Mouse (Mus musculus) embryonic facial prominence, embryonic 11.5 days (tissue): ENCODE measurements around the gene Sec22c. TPM values are rescaled to one million over a fixed set of nuclear protein-coding genes. Genes with fewer than 3 reads are reported as not detected.

Source experiments
- ATAC-seq: fragments of 200-750 bp; cut with Nextera tagmentation; replicated peaks from 2 replicates; pipeline ENCODE4 v1.8.0; 2017; ENCODE audit warnings: low read depth; ENCODE audit not compliant: insufficient number of reproducible peaks, low FRiP score, low TSS enrichment
- DNase-seq: peaks from one replicate; pipeline ENCODE4 v3.0.0-alpha.2; 2015; ENCODE audit warnings: low spot score
- H3K27ac ChIP-seq: fragments of 300-500 bp; sonication (generic); replicated peaks from 2 replicates; pipeline ENCODE4 v1.5.1; 2014; ENCODE audit warnings: mild to moderate bottlenecking, low read depth, low read length, control low read depth
- H3K27me3 ChIP-seq: fragments of 300-500 bp; sonication (generic); 2 replicates; pipeline ENCODE4 v1.6.1; 2014; ENCODE audit warnings: mild to moderate bottlenecking, low read length, moderate library complexity, mixed read lengths; ENCODE audit not compliant: control insufficient read depth, insufficient read depth
- H3K36me3 ChIP-seq: fragments of 300-500 bp; sonication (generic); replicated peaks from 2 replicates; pipeline ENCODE4 v1.6.1; 2014; ENCODE audit warnings: low read depth, mild to moderate bottlenecking, low read length, moderate library complexity, mixed read lengths; ENCODE audit not compliant: control insufficient read depth, insufficient read depth
- H3K4me1 ChIP-seq: fragments of 300-500 bp; sonication (generic); 2 replicates; pipeline ENCODE4 v1.6.1; 2014; ENCODE audit warnings: low read length, mixed read lengths; ENCODE audit not compliant: control insufficient read depth, insufficient read depth
- H3K4me2 ChIP-seq: fragments of 300-500 bp; sonication (generic); 2 replicates; pipeline ENCODE4 v1.6.1; 2014; ENCODE audit warnings: low read depth, mild to moderate bottlenecking, control low read depth, low read length, moderate library complexity
- H3K4me3 ChIP-seq: fragments of 300-500 bp; sonication (generic); 2 replicates; pipeline ENCODE4 v1.5.1; 2014; ENCODE audit warnings: low read depth, low read length, control low read depth
- H3K9ac ChIP-seq: fragments of 300-500 bp; sonication (generic); replicated peaks from 2 replicates; pipeline ENCODE4 v1.6.1; 2014; ENCODE audit warnings: mild to moderate bottlenecking, control low read depth, low read length
- H3K9me3 ChIP-seq: fragments of 300-500 bp; sonication (generic); replicated peaks from 2 replicates; pipeline ENCODE4 v1.6.1; 2016; ENCODE audit warnings: mild to moderate bottlenecking, low read length, inconsistent platforms, mixed read lengths; ENCODE audit not compliant: control insufficient read depth
- WGBS: fragments of 180-500 bp; shearing (Covaris S2); extraction: QIAGEN DNeasy Blood & Tissue Kit; methylation state at CpG from one replicate; pipeline ENCODE4 v1.1.7; 2014; 5-methylcytosine and 5-hydroxymethylcytosine counted together
- polyA plus RNA-seq: library from polyadenylated mRNA; unstranded; fragments of >200 nt; fragmentation: Nextera tagmentation; extraction: Ambion mirVana; gene quantifications from 2 replicates; pipeline ENCODE4 v1.2.1, GENCODE M21; 2014

Sec22c gene
- polyA plus RNA-seq, 1 experiment from 2014 or later: 11.6 TPM

GRCm38 (mm10) chr9:121718792-121719318 is 13.6 kb upstream of the Sec22c start, which contains the start of gene Nktr:
TSS of gene Nktr (plus strand) at chr9:121719169.
- H3K4me3 ChIP-seq: peak within 1 kb of the TSS; percentile 97
- H3K9ac ChIP-seq: peak within 1 kb of the TSS; percentile 96
- no peaks in the 10 kb centered on the region for H3K36me3 ChIP-seq
- no peaks in the 10 kb centered on the region for H3K4me1 ChIP-seq
- DNase-seq: peak; percentile 99
- WGBS: under 1% methylated on average over 53 of the region's 61 CpGs
- H3K4me2 ChIP-seq: peak within 1 kb of the TSS; percentile 70
- H3K9me3 ChIP-seq: no peaks in the 10 kb centered on the region
- peak; percentile 99 for ATAC-seq
- peak within 1 kb of the TSS; percentile 93 for H3K27ac ChIP-seq
- no peaks in the 10 kb centered on the region for H3K27me3 ChIP-seq

- Histone ChIP-seq H3K9ac (peak overlapping the region; percentile 65), H3K27me3 (no peaks in the 10 kb centered on the region), H3K36me3 (no peaks in the 10 kb centered on the region), H3K9me3 (no peaks in the 10 kb centered on the region), H3K4me3 (peak overlapping the region; percentile 97), H3K4me2 (peak overlapping the region; percentile 52), H3K4me1 (no peaks in the 10 kb centered on the region), H3K27ac (peak overlapping the region; percentile 47; the same call in 1 of the 2 replicates)
- ATAC-seq (no peak; the same call in 1 of the 2 replicates), DNase-seq (no peak)
- WGBS: 69% methylated on average over 15 of the region's 15 CpGs
These were observed 12.9 kb upstream of the Sec22c start for GRCm38 (mm10) chr9:121718070-121718705.

- no peak for ATAC-seq
- H3K9me3 ChIP-seq: no peaks in the 10 kb centered on the region
- no peak overlapping the region for H3K9ac ChIP-seq
- no peak for DNase-seq
- 87% methylated on average over 2 of the region's 2 CpGs for WGBS
- no peak overlapping the region for H3K27ac ChIP-seq
- no peak overlapping the region for H3K4me3 ChIP-seq
- H3K27me3 ChIP-seq: no peaks in the 10 kb centered on the region
- no peaks in the 10 kb centered on the region for H3K4me1 ChIP-seq
- no peaks in the 10 kb centered on the region; the same call in 1 of the 2 replicates for H3K36me3 ChIP-seq
- H3K4me2 ChIP-seq: no peak overlapping the region
These were observed 11.8 kb upstream of the Sec22c start for GRCm38 (mm10) chr9:121717048-121717447.

GRCm38 (mm10) chr9:121710584-121710975 is 5.3 kb upstream of the Sec22c start:
- Histone ChIP-seq H3K4me1 (peaks cover 4% of the 10 kb centered on the region; the same call in 1 of the 2 replicates), H3K4me3 (peak overlapping the region; percentile 62), H3K9ac (peak overlapping the region; percentile 68), H3K27ac (peak overlapping the region; percentile 47), H3K27me3 (no peaks in the 10 kb centered on the region), H3K36me3 (no peaks in the 10 kb centered on the region; the same call in 1 of the 2 replicates), H3K4me2 (peak overlapping the region; percentile 79), H3K9me3 (no peaks in the 10 kb centered on the region)
- DNase-seq (peak; percentile 17), ATAC-seq (peak; percentile 40; the same call in 1 of the 2 replicates)
- under 1% methylated on average over 18 of the region's 18 CpGs for WGBS

- H3K27me3 ChIP-seq: no peaks in the 10 kb centered on the region
- no peaks in the 10 kb centered on the region; the same call in 1 of the 2 replicates for H3K36me3 ChIP-seq
- 5% methylated on average over 37 of the region's 37 CpGs for WGBS
- DNase-seq (peak; percentile 100), ATAC-seq (peak; percentile 96)
- H3K9me3 ChIP-seq: no peaks in the 10 kb centered on the region
- peak within 1 kb of the TSS; percentile 79 for H3K4me2 ChIP-seq
- H3K4me1 ChIP-seq: peaks cover 6% of the 10 kb centered on the region; the same call in 1 of the 2 replicates
- H3K9ac ChIP-seq: peak within 1 kb of the TSS; percentile 68
- H3K4me3 ChIP-seq: peak within 1 kb of the TSS; percentile 62
- H3K27ac ChIP-seq: peak within 1 kb of the TSS; percentile 47
These were observed 4.8 kb upstream of the Sec22c start, which contains the start of gene Ss18l2 for GRCm38 (mm10) chr9:121709898-121710583. TSS of gene Ss18l2 (plus strand) at chr9:121710329.

GRCm38 (mm10) chr9:121708506-121709486 is 3.5 kb upstream of the Sec22c start:
- Histone ChIP-seq H3K4me2 (no peak overlapping the region), H3K4me1 (peaks cover 10% of the 10 kb centered on the region; the same call in 1 of the 2 replicates), H3K9me3 (no peaks in the 10 kb centered on the region), H3K9ac (no peak overlapping the region), H3K27me3 (no peaks in the 10 kb centered on the region), H3K4me3 (no peak overlapping the region), H3K27ac (no peak overlapping the region), H3K36me3 (no peaks in the 10 kb centered on the region; the same call in 1 of the 2 replicates)
- DNase-seq (no peak), ATAC-seq (no peak)
- 63% methylated on average over 7 of the region's 7 CpGs for WGBS

GRCm38 (mm10) chr9:121707801-121708200 is 2.5 kb upstream of the Sec22c start:
- ATAC-seq (no peak), DNase-seq (no peak)
- 66% methylated on average over 6 of the region's 6 CpGs for whole genome bisulfite sequencing
- Histone ChIP-seq H3K36me3 (no peaks in the 10 kb centered on the region; the same call in 1 of the 2 replicates), H3K9me3 (no peaks in the 10 kb centered on the region), H3K4me3 (no peak overlapping the region), H3K27ac (no peak overlapping the region), H3K27me3 (no peaks in the 10 kb centered on the region), H3K4me1 (peaks cover 10% of the 10 kb centered on the region; the same call in 1 of the 2 replicates), H3K4me2 (no peak overlapping the region), H3K9ac (no peak overlapping the region)
